Mouse (Mus musculus): ENCODE measurements around the gene Lrch1. TPM values are rescaled to one million over a fixed set of nuclear protein-coding genes. Genes with fewer than 3 reads are reported as not detected.

Lrch1 gene
- total RNA-seq, 2 experiments from 2014 or later: 10.4 to 17.3 TPM

GRCm38 (mm10) chr14:74904442-74904841, 43.2 kb downstream of the Lrch1 start:
- no peak for ATAC-seq (replicated peaks; ENCODE audit: low FRiP score, low TSS enrichment, poor library complexity, severe bottlenecking)

- ATAC-seq (replicated peaks; ENCODE audit: low FRiP score, low TSS enrichment, poor library complexity, severe bottlenecking): no peak
These were observed 44.6 kb downstream of the Lrch1 start for GRCm38 (mm10) chr14:74903047-74903446.

GRCm38 (mm10) chr14:74900705-74901369, 46.8 kb downstream of the Lrch1 start:
- peak; percentile 94 for ATAC-seq (replicated peaks; ENCODE audit: low FRiP score, low TSS enrichment, poor library complexity, severe bottlenecking)

DNA sequence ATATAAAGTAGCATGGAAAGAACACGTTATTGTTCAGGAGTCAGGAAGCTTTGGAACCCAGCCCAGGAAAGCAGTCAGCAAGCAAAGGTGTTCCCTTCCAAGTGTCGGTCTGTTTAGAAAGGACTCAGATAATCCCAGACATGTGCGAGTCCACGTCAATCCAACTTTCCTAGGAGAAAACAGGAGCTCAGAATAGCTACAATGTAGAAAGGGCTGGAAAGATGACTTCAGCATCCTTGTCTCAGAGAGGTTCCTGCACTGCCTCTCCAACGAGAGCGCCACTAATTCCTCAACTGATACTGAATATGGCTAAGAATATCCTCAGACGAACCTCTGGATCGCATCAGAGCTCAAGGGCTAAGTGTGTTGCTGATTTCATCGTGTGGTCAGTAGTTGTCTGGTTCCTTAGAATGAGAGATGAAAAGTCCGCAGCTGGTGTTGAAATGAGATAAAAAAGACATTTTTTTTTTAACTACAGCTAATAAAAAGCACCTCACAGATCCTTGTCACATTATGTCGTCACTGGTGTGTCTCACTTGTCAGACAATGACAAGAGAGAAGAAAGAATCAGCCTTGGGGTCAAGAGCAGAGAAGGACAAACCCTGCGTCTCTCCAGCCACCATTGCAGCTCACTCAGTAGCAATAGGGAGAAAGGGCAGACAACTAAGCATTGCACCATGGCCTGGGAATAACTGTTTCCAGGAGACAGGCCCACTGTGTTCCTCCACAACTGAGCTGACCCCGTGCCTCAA, 47.5 kb downstream of the Lrch1 start:
- ATAC-seq (replicated peaks; ENCODE audit: low FRiP score, low TSS enrichment, poor library complexity, severe bottlenecking): peak; percentile 58

- no peak for ATAC-seq (replicated peaks; ENCODE audit: low FRiP score, low TSS enrichment, poor library complexity, severe bottlenecking)
These were observed 48.7 kb downstream of the Lrch1 start for GRCm38 (mm10) chr14:74898939-74899338.

- no peak for ATAC-seq (replicated peaks; ENCODE audit: low FRiP score, low TSS enrichment, poor library complexity, severe bottlenecking)
These were observed 54.0 kb downstream of the Lrch1 start for GRCm38 (mm10) chr14:74893693-74894092.

DNA sequence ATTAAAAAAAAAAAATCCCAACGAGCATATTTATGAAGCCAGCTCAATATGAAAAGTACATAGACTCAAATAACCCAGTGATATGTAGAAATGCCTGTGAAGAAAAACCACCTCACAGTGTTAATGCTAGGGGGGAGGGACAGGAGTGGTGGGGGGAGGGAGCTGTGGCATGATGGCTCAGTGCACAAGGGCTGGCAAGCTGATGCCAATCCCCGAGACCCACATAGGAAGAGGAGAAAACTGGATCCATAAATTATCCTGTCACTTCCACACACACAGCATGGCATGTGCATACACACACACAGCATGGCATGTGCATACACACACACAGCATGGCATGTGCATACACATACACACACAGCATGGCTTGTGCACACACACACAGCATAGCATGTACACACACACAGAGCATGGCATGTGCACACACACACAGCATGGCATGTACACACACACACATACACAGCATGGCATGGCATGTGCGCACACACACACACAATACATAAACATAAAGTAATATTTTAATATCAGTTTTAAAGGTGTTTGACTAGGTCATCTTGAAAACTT, 54.5 kb downstream of the Lrch1 start:
- no peak for ATAC-seq (replicated peaks; ENCODE audit: low FRiP score, low TSS enrichment, poor library complexity, severe bottlenecking)

GRCm38 (mm10) chr14:74889304-74889703, 58.4 kb downstream of the Lrch1 start:
- 0 out of 2 replicates have a peak, but pooled peaks have one; percentile 27 for ATAC-seq (replicated peaks; ENCODE audit: low FRiP score, low TSS enrichment, poor library complexity, severe bottlenecking)

- no peak for ATAC-seq (replicated peaks; ENCODE audit: low FRiP score, low TSS enrichment, poor library complexity, severe bottlenecking)
These were observed 59.6 kb downstream of the Lrch1 start for GRCm38 (mm10) chr14:74888103-74888502.

DNA sequence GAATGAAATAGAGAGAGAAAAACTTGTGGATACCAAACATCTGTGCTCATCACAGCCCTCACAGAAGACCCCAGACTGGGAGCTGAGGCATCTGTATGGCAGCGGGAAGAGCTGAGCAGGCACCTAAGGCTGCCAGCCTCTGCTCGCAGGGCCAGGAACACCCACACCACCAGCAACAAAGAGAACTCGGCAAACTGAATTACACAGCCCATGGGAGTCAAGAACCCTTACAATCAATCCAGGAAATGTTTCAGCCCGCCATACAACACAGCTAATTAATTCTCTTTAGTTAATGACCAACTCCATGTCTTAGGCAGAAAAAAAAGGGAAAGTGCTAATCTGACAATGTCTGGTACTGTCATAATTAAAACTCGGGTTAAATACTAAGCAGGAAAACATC, 61.2 kb downstream of the Lrch1 start:
- ATAC-seq (replicated peaks; ENCODE audit: low FRiP score, low TSS enrichment, poor library complexity, severe bottlenecking): no peak

GRCm38 (mm10) chr14:74884920-74885319, 62.8 kb downstream of the Lrch1 start:
- ATAC-seq (replicated peaks; ENCODE audit: low FRiP score, low TSS enrichment, poor library complexity, severe bottlenecking): no peak

DNA sequence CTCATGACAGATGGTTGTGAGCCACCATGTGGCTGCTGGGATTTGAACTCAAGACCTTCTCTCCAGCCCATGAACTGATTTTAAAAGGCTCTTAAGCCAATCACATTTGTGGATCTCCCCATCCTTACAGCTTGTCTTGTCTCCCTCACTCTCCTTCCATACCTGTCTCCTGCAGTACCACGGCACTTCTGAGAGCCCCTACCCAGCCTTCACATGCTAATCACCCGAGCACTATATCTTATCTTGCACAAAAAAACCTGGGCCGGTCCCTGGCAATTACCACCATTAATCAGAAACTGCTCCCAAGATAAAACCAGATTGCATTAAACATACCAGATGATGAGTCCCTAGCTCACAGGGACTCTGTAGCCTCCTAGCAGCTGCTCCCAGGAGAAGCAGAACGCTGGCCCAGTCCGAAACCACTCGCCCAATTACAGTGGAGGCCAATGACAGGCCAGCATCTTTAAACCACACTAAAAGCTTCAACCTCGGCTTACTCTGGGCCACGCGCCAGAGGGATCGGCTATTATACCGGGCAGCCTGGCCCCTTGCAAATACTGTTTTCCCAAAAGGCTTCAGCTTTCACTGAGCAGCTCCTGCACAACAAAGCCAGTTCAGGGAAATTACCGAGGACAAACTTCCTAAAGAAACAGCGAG, 63.5 kb downstream of the Lrch1 start:
- no peak for ATAC-seq (replicated peaks; ENCODE audit: low FRiP score, low TSS enrichment, poor library complexity, severe bottlenecking)

- ATAC-seq (replicated peaks; ENCODE audit: low FRiP score, low TSS enrichment, poor library complexity, severe bottlenecking): no peak
These were observed 64.5 kb downstream of the Lrch1 start for GRCm38 (mm10) chr14:74883204-74883603.

- ATAC-seq (replicated peaks; ENCODE audit: low FRiP score, low TSS enrichment, poor library complexity, severe bottlenecking): no peak
These were observed 64.9 kb downstream of the Lrch1 start for GRCm38 (mm10) chr14:74882754-74883153.

GRCm38 (mm10) chr14:74880868-74881267, 66.8 kb downstream of the Lrch1 start:
- ATAC-seq (replicated peaks; ENCODE audit: low FRiP score, low TSS enrichment, poor library complexity, severe bottlenecking): no peak

GRCm38 (mm10) chr14:74879480-74879879, 68.2 kb downstream of the Lrch1 start:
- no peak for ATAC-seq (replicated peaks; ENCODE audit: low FRiP score, low TSS enrichment, poor library complexity, severe bottlenecking)

DNA sequence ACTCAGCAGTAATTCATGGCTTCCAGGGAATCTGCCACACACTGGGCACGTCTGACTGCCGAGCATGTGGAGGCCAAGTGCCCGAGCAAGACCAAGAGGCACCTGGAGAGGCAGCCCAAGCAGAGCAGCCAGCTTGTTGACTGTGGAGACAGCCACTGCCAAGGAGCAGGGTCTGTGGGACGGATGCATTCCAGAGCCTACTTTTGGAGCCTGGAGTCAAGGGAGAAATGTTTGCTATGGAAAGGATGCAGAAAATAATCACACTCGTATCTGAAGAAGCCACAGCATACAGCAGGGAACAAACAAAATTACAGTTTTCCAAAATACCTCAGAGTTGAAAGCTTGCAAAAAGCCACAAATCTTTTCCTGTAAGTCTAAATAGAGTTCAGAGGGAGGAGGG, 70.4 kb downstream of the Lrch1 start:
- ATAC-seq (replicated peaks; ENCODE audit: low FRiP score, low TSS enrichment, poor library complexity, severe bottlenecking): no peak

- ATAC-seq (replicated peaks; ENCODE audit: low FRiP score, low TSS enrichment, poor library complexity, severe bottlenecking): no peak
These were observed 76.5 kb downstream of the Lrch1 start for GRCm38 (mm10) chr14:74871220-74871619.

GRCm38 (mm10) chr14:74868902-74869230, 78.8 kb downstream of the Lrch1 start:
- ATAC-seq (replicated peaks; ENCODE audit: low FRiP score, low TSS enrichment, poor library complexity, severe bottlenecking): peak; percentile 79

DNA sequence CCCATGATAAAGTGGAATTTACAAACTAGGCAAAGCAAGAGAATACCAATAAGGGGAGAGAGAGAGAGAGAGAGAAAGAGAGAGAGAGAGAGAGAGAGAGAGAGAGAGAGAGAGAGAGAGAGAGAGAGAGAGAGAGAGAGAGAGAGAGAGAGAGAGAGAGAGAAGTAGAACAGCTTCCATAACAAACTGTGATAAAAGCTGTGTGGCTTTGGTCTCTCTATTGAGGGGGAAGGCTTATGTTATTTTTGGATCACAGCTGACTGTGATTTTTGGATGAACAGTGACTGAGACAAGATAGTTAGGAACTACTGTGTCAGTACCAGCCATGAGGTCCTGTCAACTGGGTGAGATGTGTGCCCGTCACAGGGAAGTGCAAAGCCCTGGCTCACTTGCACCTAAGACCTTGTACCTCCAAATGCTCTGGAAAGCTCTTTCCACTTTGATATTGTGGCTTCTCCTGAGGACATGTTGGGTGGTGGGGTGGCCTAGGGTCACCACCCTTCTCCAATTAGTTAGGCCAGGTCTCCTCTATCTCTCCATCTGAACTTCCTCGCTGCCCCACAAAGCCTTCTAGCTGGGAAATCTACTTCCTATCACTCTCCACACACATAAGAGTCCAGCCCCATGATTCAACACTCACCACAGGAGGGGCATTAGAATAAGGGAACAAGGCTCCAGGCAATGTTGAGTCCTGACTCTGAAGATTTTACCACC, 79.3 kb downstream of the Lrch1 start:
- ATAC-seq (replicated peaks; ENCODE audit: low FRiP score, low TSS enrichment, poor library complexity, severe bottlenecking): peak; percentile 38
